Mouse (Mus musculus) hindbrain, embryonic 15.5 days (tissue): ENCODE data around the gene Htatip2. TPM values are rescaled to one million over a fixed set of nuclear protein-coding genes. Genes with fewer than 3 reads are reported as not detected.
A peak's percentile ranks its signal among the peaks of the same experiment; 100 is the strongest.

Experiments
- ATAC-seq: fragments of 200-750 bp; cut with Nextera tagmentation; 2 replicates; pipeline ENCODE4 v1.8.0; 2017; ENCODE audit warnings: low read depth, moderate number of reproducible peaks, moderate TSS enrichment; ENCODE audit not compliant: low FRiP score
- H3K27ac ChIP-seq: fragments of 300-500 bp; sonication (generic); replicated peaks from 2 replicates; pipeline ENCODE4 v1.5.1; 2015; ENCODE audit warnings: mild to moderate bottlenecking, inconsistent platforms
- H3K27me3 ChIP-seq: fragments of 300-500 bp; sonication (generic); 2 replicates; pipeline ENCODE4 v1.6.1; 2015; ENCODE audit warnings: control low read depth, inconsistent platforms
- H3K36me3 ChIP-seq: fragments of 300-500 bp; sonication (generic); 2 replicates; pipeline ENCODE4 v1.6.1; 2015; ENCODE audit warnings: control low read depth, inconsistent platforms
- H3K4me1 ChIP-seq: fragments of 300-500 bp; sonication (generic); replicated peaks from 2 replicates; pipeline ENCODE4 v1.6.1; 2015; ENCODE audit warnings: control low read depth, inconsistent platforms
- H3K4me2 ChIP-seq: fragments of 300-500 bp; sonication (generic); 2 replicates; pipeline ENCODE4 v1.6.1; 2015; ENCODE audit warnings: moderate library complexity, mild to moderate bottlenecking, inconsistent platforms
- H3K4me3 ChIP-seq: fragments of 300-500 bp; sonication (generic); 2 replicates; pipeline ENCODE4 v1.5.1; 2015; ENCODE audit warnings: mild to moderate bottlenecking, inconsistent platforms
- H3K9ac ChIP-seq: fragments of 300-500 bp; sonication (generic); 2 replicates; pipeline ENCODE4 v1.6.1; 2015; ENCODE audit warnings: inconsistent platforms
- H3K9me3 ChIP-seq: fragments of 300-500 bp; sonication (generic); 2 replicates; pipeline ENCODE4 v1.6.1; 2016; ENCODE audit warnings: control low read depth, inconsistent platforms
- WGBS: fragments of 180-500 bp; shearing (Covaris S2); methylation state at CpG from one replicate; pipeline ENCODE4 v1.1.7; 2015; 5-methylcytosine and 5-hydroxymethylcytosine counted together
- polyA plus RNA-seq: library from polyadenylated mRNA; unstranded; fragments of >200 nt; fragmentation: Nextera tagmentation; extraction: Ambion mirVana; gene quantifications from 2 replicates; pipeline ENCODE4 v1.2.1, GENCODE M21; 2015

Gene Htatip2
- polyA plus RNA-seq, 1 experiment from 2014 or later: 3.1 TPM

DNA sequence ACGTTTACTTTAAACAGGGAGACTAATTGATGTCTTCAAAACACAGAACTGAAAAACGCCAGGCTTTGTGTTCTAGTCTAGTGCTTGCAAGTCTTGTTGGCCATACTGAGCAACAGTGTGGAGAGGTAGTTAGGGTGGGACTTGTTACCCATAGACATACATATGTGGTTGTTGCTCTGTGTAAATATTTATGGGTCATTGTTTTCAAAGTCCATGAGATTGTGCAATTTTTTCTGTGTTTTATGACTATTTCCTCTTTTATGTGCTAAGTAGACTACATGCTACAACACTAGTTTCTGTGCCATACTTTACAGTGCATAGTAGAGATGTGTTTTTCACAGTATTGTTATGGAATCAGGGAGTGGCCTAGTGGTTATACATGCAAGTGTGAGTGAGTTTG, 35.4 kb downstream of the Htatip2 start:
- H3K9me3 ChIP-seq: no peaks in the 10 kb centered on the region
- H3K27ac ChIP-seq: no peak overlapping the region
- no peaks in the 10 kb centered on the region for H3K4me1 ChIP-seq
- ATAC-seq: no peak
- no peaks in the 10 kb centered on the region for H3K27me3 ChIP-seq
- H3K4me3 ChIP-seq: no peak overlapping the region
- H3K4me2 ChIP-seq: no peak overlapping the region
- H3K36me3 ChIP-seq: peaks cover 24% of the 10 kb centered on the region
- WGBS: 95% methylated on average over 2 of the region's 2 CpGs
- H3K9ac ChIP-seq: no peak overlapping the region

GRCm38 (mm10) chr7:49797171-49797570, 38.3 kb downstream of the Htatip2 start:
- H3K27ac ChIP-seq: no peak overlapping the region
- H3K4me3 ChIP-seq: no peak overlapping the region
- no peak overlapping the region for H3K9ac ChIP-seq
- H3K4me2 ChIP-seq: no peak overlapping the region
- peaks cover 19% of the 10 kb centered on the region for H3K36me3 ChIP-seq
- no peaks in the 10 kb centered on the region for H3K27me3 ChIP-seq
- 70% methylated on average over 1 of the region's 1 CpGs for WGBS
- H3K9me3 ChIP-seq: no peaks in the 10 kb centered on the region
- H3K4me1 ChIP-seq: no peaks in the 10 kb centered on the region
- ATAC-seq: no peak

DNA sequence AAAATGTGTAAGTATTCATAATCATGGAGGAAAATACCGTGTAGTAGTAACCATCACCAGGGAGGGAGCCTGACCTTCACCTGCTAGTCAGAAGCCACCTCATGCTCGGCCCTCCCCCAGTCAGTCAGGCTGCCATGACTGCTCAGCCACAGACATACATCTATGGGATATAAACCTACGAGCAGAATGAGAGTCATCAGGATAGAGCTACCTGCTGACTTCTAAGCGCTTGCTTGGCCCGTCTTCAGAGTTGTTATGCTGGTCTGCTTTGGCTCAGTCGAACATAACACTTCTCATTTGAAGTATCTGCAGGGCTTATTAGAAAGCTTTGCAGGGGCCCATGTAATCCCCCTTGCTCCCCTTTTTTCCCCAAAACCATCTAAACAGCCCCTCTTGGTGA, 44.6 kb downstream of the Htatip2 start:
- Histone ChIP-seq H3K36me3 (peaks cover 5% of the 10 kb centered on the region; the same call in 1 of the 2 replicates), H3K4me3 (no peak overlapping the region), H3K9ac (no peak overlapping the region), H3K27me3 (no peaks in the 10 kb centered on the region), H3K4me2 (no peak overlapping the region), H3K9me3 (no peaks in the 10 kb centered on the region), H3K4me1 (no peaks in the 10 kb centered on the region), H3K27ac (no peak overlapping the region)
- WGBS: 91% methylated on average over 6 of the region's 6 CpGs
- ATAC-seq: no peak

DNA sequence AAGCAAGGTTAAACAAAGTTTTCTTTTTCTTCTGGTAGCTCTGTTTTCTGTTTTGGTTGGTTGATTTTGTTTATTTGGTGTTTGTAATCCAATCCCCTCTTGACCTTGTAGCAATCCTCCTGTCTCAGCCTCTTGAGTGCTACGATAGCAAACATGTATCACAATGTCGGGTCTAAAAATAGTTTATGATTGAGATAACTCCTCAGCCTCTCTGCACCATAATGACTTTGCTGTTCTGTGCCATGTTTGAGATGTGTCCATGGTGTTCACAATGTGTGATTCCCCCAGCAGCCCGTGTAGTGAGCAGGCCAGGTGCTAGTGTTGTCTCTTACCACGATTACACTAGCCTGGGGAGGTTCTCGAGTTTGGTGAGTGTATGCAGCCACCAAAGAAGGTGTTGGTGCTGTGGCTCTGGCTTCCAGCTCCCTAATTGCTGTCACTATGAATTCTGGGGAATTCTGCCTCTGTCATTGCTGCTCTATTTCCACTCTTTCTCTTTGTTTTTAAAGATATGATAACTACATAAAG, 45.8 kb downstream of the Htatip2 start:
- Histone ChIP-seq H3K4me3 (no peak overlapping the region), H3K27me3 (no peaks in the 10 kb centered on the region), H3K36me3 (no peaks in the 10 kb centered on the region; the same call in 1 of the 2 replicates), H3K27ac (no peak overlapping the region), H3K9ac (no peak overlapping the region), H3K9me3 (no peaks in the 10 kb centered on the region), H3K4me1 (no peaks in the 10 kb centered on the region), H3K4me2 (no peak overlapping the region)
- 79% methylated on average over 5 of the region's 5 CpGs for WGBS
- no peak for ATAC-seq

DNA sequence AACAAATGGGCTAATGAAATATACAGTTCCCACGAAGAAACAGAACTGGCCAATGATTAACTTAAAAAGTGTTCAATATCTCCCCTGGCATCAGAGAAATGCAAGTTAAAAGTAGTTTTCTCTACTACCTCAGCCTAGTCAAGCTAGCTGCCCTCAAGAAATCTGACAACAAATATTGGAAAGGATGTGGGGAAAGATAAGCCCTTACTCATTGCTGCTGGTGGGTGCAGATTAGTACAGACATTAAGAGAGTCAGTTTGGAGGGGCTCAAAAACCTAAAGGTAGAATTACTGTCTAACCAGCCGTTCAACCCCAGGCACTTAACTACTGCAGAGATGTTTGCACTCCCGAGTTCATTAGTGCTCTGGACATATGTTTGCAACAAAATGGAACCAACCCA, 46.7 kb downstream of the Htatip2 start:
- no peaks in the 10 kb centered on the region for H3K4me1 ChIP-seq
- no peak for ATAC-seq
- H3K27me3 ChIP-seq: no peaks in the 10 kb centered on the region
- no peaks in the 10 kb centered on the region for H3K9me3 ChIP-seq
- no peak overlapping the region for H3K4me3 ChIP-seq
- H3K36me3 ChIP-seq: no peaks in the 10 kb centered on the region; the same call in 1 of the 2 replicates
- H3K4me2 ChIP-seq: no peak overlapping the region
- H3K9ac ChIP-seq: no peak overlapping the region
- H3K27ac ChIP-seq: no peak overlapping the region
- WGBS: 64% methylated on average over 3 of the region's 3 CpGs

DNA sequence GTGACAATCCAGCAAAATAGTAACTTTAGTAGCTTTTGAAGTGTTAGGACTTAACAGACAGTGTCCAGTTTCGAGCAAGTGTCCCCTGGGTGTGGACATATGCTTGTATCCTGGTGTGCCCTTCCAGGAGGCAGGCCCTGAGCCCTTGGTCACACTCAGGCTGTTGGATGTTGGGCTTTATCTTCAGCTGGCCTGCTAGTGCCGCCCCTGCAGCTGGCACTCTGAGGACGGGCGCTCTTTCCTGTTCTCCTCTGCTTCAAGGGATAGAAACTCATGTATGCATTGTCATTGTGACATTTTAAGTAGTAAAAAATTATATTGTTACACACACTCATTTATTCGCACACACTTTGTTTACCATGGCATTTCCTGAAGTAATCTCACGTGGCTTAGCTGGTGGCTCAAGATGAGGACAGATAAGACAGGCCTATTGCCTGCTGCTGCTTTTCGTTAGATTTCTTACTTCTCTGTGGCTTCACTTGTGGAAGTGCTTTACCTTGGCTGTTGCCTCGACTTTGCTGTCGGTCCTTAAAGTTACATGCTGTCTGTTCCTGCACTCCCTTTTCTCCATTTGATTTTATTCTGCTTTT, 48.3 kb downstream of the Htatip2 start:
- Histone ChIP-seq H3K4me3 (no peak overlapping the region), H3K9ac (no peak overlapping the region), H3K4me2 (no peak overlapping the region), H3K9me3 (no peaks in the 10 kb centered on the region), H3K27ac (no peak overlapping the region), H3K36me3 (no peaks in the 10 kb centered on the region), H3K27me3 (no peaks in the 10 kb centered on the region), H3K4me1 (no peaks in the 10 kb centered on the region)
- 90% methylated on average over 9 of the region's 9 CpGs for WGBS
- ATAC-seq: no peak

DNA sequence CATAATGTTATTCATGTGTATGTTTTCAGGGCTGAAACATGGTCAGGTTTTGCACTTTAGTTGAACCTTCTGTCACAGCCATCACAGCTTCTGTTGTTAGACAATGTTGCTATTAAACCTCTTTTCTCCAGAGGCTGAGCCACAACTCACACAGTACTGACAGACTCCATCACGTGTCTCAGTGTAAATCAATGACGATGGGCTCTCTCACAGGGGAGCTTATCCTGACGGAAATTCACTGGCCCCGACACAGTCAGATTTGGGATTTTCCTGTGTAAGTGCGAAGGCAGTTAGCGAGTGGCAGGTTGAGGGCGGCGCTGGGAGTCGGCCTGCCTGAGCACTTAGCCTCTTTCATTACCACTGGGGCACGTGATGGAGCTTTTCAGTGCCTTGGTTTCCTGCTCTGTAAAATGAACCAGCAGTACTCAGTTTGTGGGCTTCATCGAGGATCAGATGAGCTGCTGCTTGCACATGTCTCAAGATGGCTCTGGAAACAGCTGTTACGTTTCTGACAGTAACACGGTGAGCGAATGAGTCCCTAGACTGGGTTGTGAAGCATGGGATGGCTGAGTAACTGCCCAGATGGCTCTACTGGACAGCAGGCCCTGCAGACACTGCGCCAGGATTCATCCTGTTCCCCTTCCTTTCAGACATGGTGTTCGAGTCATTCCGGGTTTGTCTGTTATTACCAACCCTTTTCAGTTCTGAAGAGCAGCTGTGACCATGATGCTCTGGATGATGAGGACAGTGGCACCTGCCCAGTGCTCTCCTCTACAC, 49.1 kb downstream of the Htatip2 start:
- no peak overlapping the region for H3K4me2 ChIP-seq
- 65% methylated on average over 17 of the region's 17 CpGs for whole genome bisulfite sequencing
- no peaks in the 10 kb centered on the region for H3K9me3 ChIP-seq
- H3K27me3 ChIP-seq: no peaks in the 10 kb centered on the region
- H3K36me3 ChIP-seq: no peaks in the 10 kb centered on the region
- no peak overlapping the region for H3K4me3 ChIP-seq
- H3K4me1 ChIP-seq: no peaks in the 10 kb centered on the region
- H3K9ac ChIP-seq: no peak overlapping the region
- ATAC-seq: 0 out of 2 replicates have a peak, but pooled peaks have one; percentile 16
- no peak overlapping the region for H3K27ac ChIP-seq

GRCm38 (mm10) chr7:49809100-49809499, 50.2 kb downstream of the Htatip2 start:
- H3K4me2 ChIP-seq: no peak overlapping the region
- H3K9me3 ChIP-seq: no peaks in the 10 kb centered on the region
- H3K4me3 ChIP-seq: no peak overlapping the region
- WGBS: 92% methylated on average over 6 of the region's 6 CpGs
- H3K4me1 ChIP-seq: no peaks in the 10 kb centered on the region
- no peak overlapping the region for H3K27ac ChIP-seq
- no peak for ATAC-seq
- no peak overlapping the region for H3K9ac ChIP-seq
- H3K27me3 ChIP-seq: no peaks in the 10 kb centered on the region
- H3K36me3 ChIP-seq: no peaks in the 10 kb centered on the region

GRCm38 (mm10) chr7:49809562-49809961, 50.6 kb downstream of the Htatip2 start:
- Histone ChIP-seq H3K27ac (no peak overlapping the region), H3K36me3 (no peaks in the 10 kb centered on the region), H3K4me2 (no peak overlapping the region), H3K4me3 (no peak overlapping the region), H3K27me3 (no peaks in the 10 kb centered on the region), H3K9me3 (no peaks in the 10 kb centered on the region), H3K9ac (no peak overlapping the region), H3K4me1 (no peaks in the 10 kb centered on the region)
- ATAC-seq: no peak
- WGBS: 65% methylated on average over 3 of the region's 3 CpGs

DNA sequence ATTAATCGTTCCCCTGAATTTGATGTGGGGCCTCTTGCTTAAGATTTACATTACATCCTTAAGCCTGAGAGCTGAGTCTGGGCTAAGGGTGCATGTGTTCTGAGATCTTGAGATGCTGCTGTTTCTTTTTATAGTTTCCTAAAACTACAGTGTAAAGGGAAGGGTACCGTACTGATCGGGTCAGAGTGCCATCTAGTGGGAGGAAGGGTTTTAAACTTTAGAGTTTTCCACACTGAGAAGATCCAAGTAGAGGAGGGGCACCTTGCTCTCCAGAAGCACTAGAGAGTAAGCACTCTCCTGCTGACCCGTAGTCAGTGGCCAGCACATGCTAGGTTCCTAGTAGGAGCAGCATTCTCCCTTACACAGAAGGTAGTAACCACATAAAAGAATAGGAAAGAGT, 52.4 kb downstream of the Htatip2 start:
- H3K27me3 ChIP-seq: no peaks in the 10 kb centered on the region
- no peaks in the 10 kb centered on the region for H3K36me3 ChIP-seq
- no peak overlapping the region for H3K27ac ChIP-seq
- H3K4me3 ChIP-seq: no peak overlapping the region
- peak; percentile 65; the same call in 1 of the 2 replicates for ATAC-seq
- H3K9me3 ChIP-seq: no peaks in the 10 kb centered on the region
- H3K4me1 ChIP-seq: no peaks in the 10 kb centered on the region
- no peak overlapping the region for H3K4me2 ChIP-seq
- WGBS: 57% methylated on average over 4 of the region's 4 CpGs
- no peak overlapping the region for H3K9ac ChIP-seq

DNA sequence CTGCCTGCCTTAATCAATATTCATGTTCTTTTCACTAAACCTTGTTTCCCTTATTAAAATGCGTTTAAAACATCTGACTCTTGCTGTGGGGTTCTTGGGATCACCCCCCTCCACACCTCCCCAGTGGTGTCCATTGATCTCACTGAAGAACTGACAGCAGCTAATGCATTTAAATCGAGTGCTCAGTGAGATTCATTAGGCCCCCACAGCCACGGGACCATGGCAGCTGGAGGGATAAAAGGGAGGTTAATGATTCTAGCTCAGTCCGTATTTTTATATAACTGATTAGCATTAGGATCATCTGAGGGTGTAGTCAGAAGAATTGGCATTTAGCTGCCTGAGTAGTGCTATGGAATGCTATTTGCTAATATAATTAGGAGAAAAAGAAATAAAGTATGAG, 60.5 kb downstream of the Htatip2 start:
- no peaks in the 10 kb centered on the region for H3K27me3 ChIP-seq
- ATAC-seq: no peak
- H3K4me2 ChIP-seq: no peak overlapping the region
- H3K9ac ChIP-seq: no peak overlapping the region
- peaks cover 14% of the 10 kb centered on the region; the same call in 1 of the 2 replicates for H3K4me1 ChIP-seq
- H3K4me3 ChIP-seq: no peak overlapping the region
- no peaks in the 10 kb centered on the region for H3K36me3 ChIP-seq
- WGBS: 9% methylated on average over 4 of the region's 4 CpGs
- no peak overlapping the region for H3K27ac ChIP-seq
- H3K9me3 ChIP-seq: no peaks in the 10 kb centered on the region

GRCm38 (mm10) chr7:49821370-49821769, 62.5 kb downstream of the Htatip2 start:
- H3K4me1 ChIP-seq: peaks cover 14% of the 10 kb centered on the region; the same call in 1 of the 2 replicates
- no peaks in the 10 kb centered on the region for H3K36me3 ChIP-seq
- H3K9me3 ChIP-seq: no peaks in the 10 kb centered on the region
- no peaks in the 10 kb centered on the region for H3K27me3 ChIP-seq
- ATAC-seq: no peak
- no peak overlapping the region for H3K4me2 ChIP-seq
- no peak overlapping the region for H3K4me3 ChIP-seq
- no peak overlapping the region for H3K27ac ChIP-seq
- no peak overlapping the region for H3K9ac ChIP-seq
- WGBS: 86% methylated on average over 1 of the region's 1 CpGs
